Mouse (Mus musculus) adrenal gland, adult (tissue): Measurements from ENCODE around the gene Gm10772.
"Not testable (repeated sequence)": the region's sequence is repeated elsewhere in the genome, so short reads cannot be mapped to it uniquely, and the experiment has no call there.

Experiments used
- DNase-seq, 2 experiments: peaks; one replicate each; pipeline ENCODE4 v3.0.0; 2022 to 2023; ENCODE audit warnings: low spot score in 1 of 2; ENCODE audit not compliant: inconsistent age in 2 of 2

Gene Gm10772

GRCm38 (mm10) chr13:66227473-66227872, at the start of gene Gm10772:
Gene Gm10772 (minus strand): TSS chr13:66227573.
- not testable (repeated sequence) for DNase-seq

GRCm38 (mm10) chr13:66263914-66264313, 36.5 kb upstream of the Gm10772 start:
- not testable (repeated sequence) for DNase-seq

- DNase-seq = not testable (repeated sequence)
These were observed 35.8 kb upstream of the Gm10772 start for GRCm38 (mm10) chr13:66263141-66263540.

- DNase-seq = no peak
These were observed 13.0 kb downstream of the Gm10772 start for GRCm38 (mm10) chr13:66214349-66214748.

GRCm38 (mm10) chr13:66213811-66214210, 13.6 kb downstream of the Gm10772 start:
- DNase-seq = not testable (repeated sequence)

- DNase-seq = not testable (repeated sequence)
These were observed 48.2 kb downstream of the Gm10772 start for GRCm38 (mm10) chr13:66179172-66179571.
